Mouse (Mus musculus): Measurements from ENCODE around the gene Gm11397.
"Not testable (repeated sequence)": the region's sequence is repeated elsewhere in the genome, so short reads cannot be mapped to it uniquely, and the experiment has no call there.

The Gm11397 gene

GRCm38 (mm10) chr13:33395461-33395860 lies at the start of gene Gm11397:
Gm11397 (plus strand) TSS chr13:33395761.
- DNase-seq (ENCODE audit: low spot score): not testable (repeated sequence)

GRCm38 (mm10) chr13:33356666-33357065 lies 38.9 kb upstream of the Gm11397 start:
- DNase-seq (ENCODE audit: low spot score): not testable (repeated sequence)

DNA sequence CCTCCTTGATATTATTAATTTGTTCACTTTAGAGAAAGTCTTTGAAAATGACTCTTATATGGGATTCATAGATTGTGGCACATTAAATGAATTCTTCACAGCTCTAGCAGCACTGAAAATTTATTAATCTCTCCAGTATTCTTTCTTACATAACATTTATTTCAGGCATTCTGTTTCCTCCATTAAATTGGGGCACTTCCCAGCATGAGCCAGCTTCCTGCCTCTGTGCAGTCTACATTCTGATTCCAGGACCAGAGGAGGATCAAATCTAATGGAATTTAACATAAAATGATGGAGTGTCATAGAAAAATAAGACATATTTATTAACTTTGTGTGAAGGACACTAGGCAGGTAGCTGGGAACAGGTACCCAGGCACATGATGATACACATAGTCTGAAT lies 37.2 kb downstream of the Gm11397 start:
- DNase-seq (ENCODE audit: low spot score): not testable (repeated sequence)
